Comparison of ENCODE assay signal across 26 mouse cellular contexts in the genomic region with DNA sequence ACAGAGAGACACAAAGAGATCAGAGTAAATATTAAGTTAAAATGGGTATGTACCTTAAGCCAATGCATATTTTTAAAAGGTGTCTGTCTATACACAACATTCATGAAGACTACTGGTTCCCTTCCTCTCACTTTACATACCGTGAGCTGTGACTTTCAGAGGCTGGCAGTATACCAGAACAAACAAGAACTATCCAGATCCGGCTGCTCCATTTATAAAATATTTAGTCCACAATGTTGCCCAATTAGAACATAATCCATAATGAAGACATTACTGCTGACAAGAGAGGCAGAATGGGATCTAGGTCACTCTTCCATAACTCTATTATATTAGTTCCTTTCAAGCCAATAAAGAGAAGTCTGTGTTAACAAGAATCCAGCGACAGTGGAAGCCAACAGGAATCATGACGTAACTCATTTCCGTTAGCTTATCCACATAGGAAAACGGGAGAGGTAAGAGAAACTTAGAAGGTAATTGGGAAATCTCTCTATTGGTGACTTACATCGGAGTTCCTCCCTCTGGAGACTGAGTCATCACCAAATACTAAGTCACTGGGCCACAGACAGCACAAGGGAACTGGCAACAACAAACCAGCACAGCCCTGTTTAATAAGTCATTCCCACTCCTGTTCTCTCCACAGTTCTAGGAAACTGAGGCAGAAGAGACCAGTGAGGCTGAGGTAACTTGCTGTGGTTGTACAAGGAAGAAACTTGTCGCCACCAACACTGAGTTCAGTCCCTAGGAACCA. TPM values are rescaled to one million over a fixed set of nuclear protein-coding genes. Genes with fewer than 3 reads are reported as not detected.
DNase-seq lines count a peak whose midpoint lies in the region; ATAC-seq and TF ChIP-seq lines count a peak whose summit lies in the region.
"Had no signal": no experiment of that assay in that cellular context is flagged by ENCODE, and none has a peak within 500 bp of the region (broad histone marks: within the 10 kb centered on the region; RNA-seq: fewer than 3 reads in every experiment).

No protein-coding gene starts in this region.

- WGBS in heart, embryonic 15.5 days = 77% methylated on average over 8 of the region's 8 CpGs
- 50% methylated on average over 8 of the region's 8 CpGs for WGBS in heart, adult 2 months

- intact Hi-C loops in heart, adult 2 months (cut with DNase I) = no loop called here
- intact Hi-C loops in left cerebral cortex, postnatal 10 days (cut with DNase I) = no loop called here

- DNase-seq in adrenal gland, postnatal 14 days = peak; percentile 18
- no peak for DNase-seq in adrenal gland, postnatal 4 days (ENCODE audit: low spot score in 2 of 2)
- DNase-seq in heart, adult 2 months = no peak
- DNase-seq in 3134 (ENCODE audit: extremely low read depth, insufficient read length, low spot score) (peak; percentile 42), adipocyte (ENCODE audit: low spot score) (peak; percentile 62)
- DNase-seq in left cerebral cortex, postnatal 10 days (ENCODE audit: extremely low spot score in 1 of 2, low spot score in 2 of 2) = no peak
- DNase-seq: B cell, adult 2 months; cerebellum, postnatal 10 days; heart, postnatal 4 days; kidney, adult 18-20 months; lung, adult 18-20 months; thymus, adult 2 months; thymus, postnatal 4 days had no signal

- TF ChIP-seq CTCF in heart, adult 2 months (IDR thresholded peaks at IDR 0.05) = no peak

- no peak for TF ChIP-seq POLR2A in heart, adult 2 months (IDR thresholded peaks at IDR 0.05; ENCODE audit: insufficient read depth, low read depth, low read length)

- H3K9ac ChIP-seq in heart, embryonic 15.5 days = no peak overlapping the region
- no peak overlapping the region for H3K9ac ChIP-seq in heart, adult 2 months (ENCODE audit: low read depth, low read length)
- H3K9ac ChIP-seq: forebrain, embryonic 12.5 days; hindbrain, embryonic 14.5 days; limb, embryonic 12.5 days; midbrain, embryonic 12.5 days; neural tube, embryonic 15.5 days had no signal

- no peak overlapping the region for H3K4me3 ChIP-seq in heart, embryonic 15.5 days
- no peak overlapping the region for H3K4me3 ChIP-seq in heart, adult 2 months
- H3K4me3 ChIP-seq: embryonic facial prominence, embryonic 10.5 days; forebrain, embryonic 12.5 days; limb, embryonic 12.5 days; midbrain, embryonic 12.5 days; neural tube, embryonic 15.5 days had no signal

- H3K27ac ChIP-seq in heart, embryonic 15.5 days = 0 out of 2 replicates have a peak overlapping the region, but pooled peaks have one; percentile 7
- H3K27ac ChIP-seq in heart, adult 2 months = no peak overlapping the region
- H3K27ac ChIP-seq: embryonic facial prominence, embryonic 10.5 days; forebrain, embryonic 12.5 days; hindbrain, embryonic 14.5 days; limb, embryonic 12.5 days; midbrain, embryonic 12.5 days; neural tube, embryonic 15.5 days; stomach, postnatal 0 days had no signal

- H3K4me1 ChIP-seq in heart, embryonic 15.5 days (replicated peaks) = peaks cover 27% of the 10 kb centered on the region
- no peaks in the 10 kb centered on the region; the same call in 1 of the 2 replicates for H3K4me1 ChIP-seq in heart, adult 2 months (ENCODE audit: control insufficient read depth, insufficient read depth, low read length)

- no peaks in the 10 kb centered on the region for H3K27me3 ChIP-seq in heart, embryonic 15.5 days
- no peaks in the 10 kb centered on the region for H3K27me3 ChIP-seq in heart, adult 2 months (ENCODE audit: control insufficient read depth, insufficient read depth, low read length)
- H3K27me3 ChIP-seq: CH12.LX; forebrain, embryonic 12.5 days; limb, embryonic 12.5 days; midbrain, embryonic 12.5 days; neural tube, embryonic 15.5 days had no signal

- peaks cover 50% of the 10 kb centered on the region for H3K36me3 ChIP-seq in heart, embryonic 15.5 days
- H3K36me3 ChIP-seq in heart, adult 2 months (ENCODE audit: control insufficient read depth, insufficient read depth, low read length) = peaks cover 15% of the 10 kb centered on the region

- H3K79me2 ChIP-seq in heart, adult 2 months (replicated peaks; ENCODE audit: control insufficient read depth, insufficient read depth, low read length) = peaks cover 5% of the 10 kb centered on the region; the same call in 1 of the 2 replicates

- ATAC-seq in heart, embryonic 15.5 days (replicated peaks; ENCODE audit: insufficient number of reproducible peaks, insufficient read depth, low FRiP score, low read depth) = no peak
- ATAC-seq in erythroid progenitor cell, adult 5-6 weeks (replicated peaks; ENCODE audit: low FRiP score, poor library complexity, severe bottlenecking) = no peak
- ATAC-seq: activated CD4-positive, CD25-positive, alpha-beta regulatory T cell, adult 4 months; inflammation-experienced regulatory T-cells, adult 6 months had no signal

- H3K9me3 ChIP-seq in heart, embryonic 15.5 days (replicated peaks) = no peaks in the 10 kb centered on the region
- H3K9me3 ChIP-seq: embryonic facial prominence, embryonic 10.5 days; forebrain, embryonic 12.5 days; G1E; midbrain, embryonic 12.5 days; neural tube, embryonic 15.5 days had no signal

- no peak for TF ChIP-seq EP300 in heart, adult 2 months (IDR thresholded peaks at IDR 0.05; ENCODE audit: insufficient read depth, low read depth, low read length)

- H3K4me2 ChIP-seq in heart, embryonic 15.5 days = 0 out of 2 replicates have a peak overlapping the region, but pooled peaks have one; percentile 7
- H3K4me2 ChIP-seq: forebrain, embryonic 12.5 days; hindbrain, embryonic 14.5 days; limb, embryonic 12.5 days; midbrain, embryonic 12.5 days; neural tube, embryonic 15.5 days had no signal

RNA-seq across cellular contexts. Expression of gene Zfyve1, which starts 5.1 kb away (rescaled TPM):
- 33.6 and 35.6 TPM in 2 replicates for total RNA-seq in adrenal gland, postnatal 14 days (2021)
- 10 to 100 TPM; 49.4 to 52.5 TPM for total RNA-seq in adrenal gland, postnatal 4 days (2021)
- 13.9 and 16.8 TPM in 2 replicates for polyA plus RNA-seq in heart, embryonic 15.5 days (2015; fragmentation: Nextera tagmentation; extraction: Ambion mirVana)
- total RNA-seq in heart, adult 2 months (2021) = 10 to 100 TPM; 13.4 to 15.3 TPM
- polyA plus RNA-seq in heart, adult 2 months (2012; rRNA removed) = 10.0 and 17.7 TPM in 2 replicates
- total RNA-seq in erythroid progenitor cell, adult 5-6 weeks (2015; ENCODE audit: low replicate concordance) = 9.4 and 13.0 TPM in 2 replicates
- 34.5 and 42.1 TPM in 2 replicates for total RNA-seq in erythroid progenitor cell, adult 5-6 weeks (2017; ENCODE audit: low replicate concordance)
- total RNA-seq in left cerebral cortex, postnatal 10 days (2021) = 10 to 100 TPM; 37.2 to 40.3 TPM

RNA-seq across cellular contexts. Expression of gene Rbm25, which starts 39.1 kb away (rescaled TPM):
- 103 and 128 TPM in 2 replicates for total RNA-seq in adrenal gland, postnatal 14 days (2021)
- 100 to 1,000 TPM; 144 to 156 TPM for total RNA-seq in adrenal gland, postnatal 4 days (2021)
- 156 and 157 TPM in 2 replicates for polyA plus RNA-seq in heart, embryonic 15.5 days (2015; fragmentation: Nextera tagmentation; extraction: Ambion mirVana)
- 10 to 100 TPM; 37.3 to 49.6 TPM for total RNA-seq in heart, adult 2 months (2021)
- polyA plus RNA-seq in heart, adult 2 months (2012; rRNA removed) = 27.4 and 58.5 TPM in 2 replicates
- total RNA-seq in erythroid progenitor cell, adult 5-6 weeks (2015; ENCODE audit: low replicate concordance) = 227 and 278 TPM in 2 replicates
- 216 and 257 TPM in 2 replicates for total RNA-seq in erythroid progenitor cell, adult 5-6 weeks (2017; ENCODE audit: low replicate concordance)
- total RNA-seq in left cerebral cortex, postnatal 10 days (2021) = 100 to 1,000 TPM; 124 to 131 TPM

Comparison
In these comparisons a context has a peak if more than half of its experiments do, and no peak if none do; other contexts are left out.
1. DNase-seq: peak in adrenal gland, postnatal 14 days (single experiment), 3134 (single experiment) and adipocyte (single experiment); none in adrenal gland, postnatal 4 days (0 of 2), heart, adult 2 months (0 of 2) and left cerebral cortex, postnatal 10 days (0 of 2).